Mouse (Mus musculus) neural tube, embryonic 13.5 days (tissue): ENCODE data around the gene Prodh2. TPM values are rescaled to one million over a fixed set of nuclear protein-coding genes. Genes with fewer than 3 reads are reported as not detected.

Experiments
- microRNA-seq: library from miRNA; unstranded; fragments of <30 nt; microRNA quantifications from one replicate; pipeline ENCODE4, GENCODE M21; 2016
- polyA plus RNA-seq: library from polyadenylated mRNA; unstranded; fragments of >200 nt; fragmentation: Nextera tagmentation; extraction: Ambion mirVana; gene quantifications from 2 replicates; pipeline ENCODE4 v1.2.1, GENCODE M21; 2015

Gene Prodh2
- polyA plus RNA-seq, 1 experiment from 2014 or later, result not detected

Small RNAs within 50 kb of the gene (microRNA-seq; reads per million reads assigned to microRNA genes)
- gene Gm38670, result 0.74 reads per million

Other genes starting within 250 kb of the Prodh2 start
- gene Thap8, start 213.5 kb upstream of the Prodh2 start, polyA plus RNA-seq, result 0.47 and 0.81 TPM in 2 replicates
- gene Wdr62, start 213.2 kb upstream of the Prodh2 start, polyA plus RNA-seq, result 3.8 and 4.0 TPM in 2 replicates
- 103 and 113 TPM in 2 replicates for gene Clip3, start 201.9 kb upstream of the Prodh2 start, polyA plus RNA-seq
- 120 and 123 TPM in 2 replicates for gene Alkbh6, start 184.9 kb upstream of the Prodh2 start, polyA plus RNA-seq
- gene Syne4, start 178.8 kb upstream of the Prodh2 start, polyA plus RNA-seq, result 19.0 and 27.3 TPM in 2 replicates
- gene E130208F15Rik, start 171.9 kb upstream of the Prodh2 start, polyA plus RNA-seq, result 5.7 TPM in 1 of 2 replicates, not detected in the other
- 18.0 and 22.9 TPM in 2 replicates for gene Sdhaf1, start 169.7 kb upstream of the Prodh2 start, polyA plus RNA-seq
- 10.8 and 12.7 TPM in 2 replicates for gene Lrfn3, start 130.8 kb upstream of the Prodh2 start, polyA plus RNA-seq
- 35.3 and 40.8 TPM in 2 replicates for gene Tyrobp, start 79.9 kb upstream of the Prodh2 start, polyA plus RNA-seq
- gene Hcst, start 73.8 kb upstream of the Prodh2 start, polyA plus RNA-seq, result 1.0 TPM in 1 of 2 replicates, not detected in the other
- gene Nfkbid, start 71.9 kb upstream of the Prodh2 start, polyA plus RNA-seq, result 1.9 and 2.8 TPM in 2 replicates
- gene Aplp1, start 48.1 kb upstream of the Prodh2 start, polyA plus RNA-seq, result 528 and 571 TPM in 2 replicates
- 3.3 and 3.9 TPM in 2 replicates for gene Kirrel2, start 35.9 kb upstream of the Prodh2 start, polyA plus RNA-seq
- 0.77 and 1.0 TPM in 2 replicates for gene Nphs1, start 35.3 kb upstream of the Prodh2 start, polyA plus RNA-seq
- gene Arhgap33, start 41.4 kb downstream of the Prodh2 start, polyA plus RNA-seq, result 86.8 and 95.2 TPM in 2 replicates
- gene Hspb6, start 58.6 kb downstream of the Prodh2 start, polyA plus RNA-seq, result 6.6 TPM in 2 replicates
- gene Proser3, start 58.7 kb downstream of the Prodh2 start, polyA plus RNA-seq, result 6.7 and 8.6 TPM in 2 replicates
- gene Lin37, start 66.2 kb downstream of the Prodh2 start, polyA plus RNA-seq, result 60.9 and 62.9 TPM in 2 replicates
- 92.6 and 113 TPM in 2 replicates for gene U2af1l4, start 69.7 kb downstream of the Prodh2 start, polyA plus RNA-seq
- 14.5 and 15.1 TPM in 2 replicates for gene Gm49396, start 69.7 kb downstream of the Prodh2 start, polyA plus RNA-seq
- 126 and 147 TPM in 2 replicates for gene Psenen, start 70.0 kb downstream of the Prodh2 start, polyA plus RNA-seq
- 4.8 and 6.0 TPM in 2 replicates for gene Igflr1, start 71.8 kb downstream of the Prodh2 start, polyA plus RNA-seq
- gene Kmt2b, start 95.1 kb downstream of the Prodh2 start, polyA plus RNA-seq, result 9.0 and 9.9 TPM in 2 replicates
- gene Zbtb32, start 105.3 kb downstream of the Prodh2 start, polyA plus RNA-seq, result 0.36 and 0.50 TPM in 2 replicates
- 0.49 and 0.62 TPM in 2 replicates for gene Upk1a, start 119.2 kb downstream of the Prodh2 start, polyA plus RNA-seq
- 1,295 and 1,305 TPM in 2 replicates for gene Cox6b1, start 132.5 kb downstream of the Prodh2 start, polyA plus RNA-seq
- not detected in 2 replicates for gene Etv2, start 142.2 kb downstream of the Prodh2 start, polyA plus RNA-seq
- 137 and 142 TPM in 2 replicates for gene Rbm42, start 156.7 kb downstream of the Prodh2 start, polyA plus RNA-seq
- 22.0 and 22.7 TPM in 2 replicates for gene Haus5, start 171.4 kb downstream of the Prodh2 start, polyA plus RNA-seq
- gene Pmis2, start 178.0 kb downstream of the Prodh2 start, polyA plus RNA-seq, result not detected in 2 replicates
- gene 2200002J24Rik, start 205.3 kb downstream of the Prodh2 start, polyA plus RNA-seq, result not detected in 2 replicates
- gene Atp4a, start 218.6 kb downstream of the Prodh2 start, polyA plus RNA-seq, result 0.80 and 1.6 TPM in 2 replicates
- gene Tmem147, start 235.9 kb downstream of the Prodh2 start, polyA plus RNA-seq, result 253 and 272 TPM in 2 replicates